Mouse (Mus musculus): ENCODE data around the gene Atf6. TPM values are rescaled to one million over a fixed set of nuclear protein-coding genes. Genes with fewer than 3 reads are reported as not detected.

Gene Atf6
- polyA plus RNA-seq, 1 experiment, result 9.6 TPM

DNA sequence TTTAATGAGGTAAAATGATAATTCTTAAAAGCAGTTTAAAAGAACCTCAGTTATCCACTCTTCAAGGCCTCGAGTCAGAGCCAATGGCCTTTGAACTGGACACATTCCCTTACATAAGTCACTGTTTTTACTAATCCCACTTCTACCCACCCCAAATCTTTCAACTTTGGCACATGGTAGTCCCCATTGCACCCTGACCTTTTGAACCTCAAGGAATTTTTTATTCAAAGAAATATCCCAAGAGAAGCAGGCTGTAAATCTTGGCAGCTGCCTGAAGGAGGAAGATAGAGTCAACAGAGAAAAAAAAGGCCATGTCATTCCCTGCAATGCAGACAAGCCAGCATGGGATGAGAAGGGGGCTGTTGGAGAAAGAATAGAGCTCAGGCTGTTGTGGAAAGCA is 93.1 kb downstream of the Atf6 start:
- DNase-seq (ENCODE audit: low read depth in 1 of 2, low spot score in 2 of 2), result no peak
- H3K36me3 ChIP-seq (ENCODE audit: control insufficient read depth, insufficient read depth, low read length), result peaks cover 9% of the 10 kb centered on the region

GRCm38 (mm10) chr1:170773506-170773905 is 94.1 kb downstream of the Atf6 start:
- Histone ChIP-seq H3K27ac (ENCODE audit: insufficient read depth, low read length) (no peak overlapping the region), H3K4me1 (ENCODE audit: control insufficient read depth, insufficient read depth, insufficient read length) (no peaks in the 10 kb centered on the region), H3K36me3 (ENCODE audit: control insufficient read depth, insufficient read depth, low read length) (peaks cover 9% of the 10 kb centered on the region), H3K27me3 (ENCODE audit: control insufficient read depth, insufficient read depth, low read length) (no peaks in the 10 kb centered on the region), H3K4me3 (ENCODE audit: extremely low read depth, insufficient read depth, insufficient read length) (no peak overlapping the region)
- no peak for DNase-seq (ENCODE audit: low read depth in 1 of 2, low spot score in 2 of 2)
- TF ChIP-seq POLR2A (IDR thresholded peaks at IDR 0.05; ENCODE audit: low read depth, low read length) (no peak), CTCF (IDR thresholded peaks at IDR 0.05; ENCODE audit: extremely low read depth, insufficient read depth, insufficient read length, insufficient replicate concordance) (no peak)
- 62% methylated on average over 4 of the region's 4 CpGs for WGBS

More for the DNA sequence above, 93.1 kb downstream of the Atf6 start:
- H3K27ac ChIP-seq (ENCODE audit: insufficient read depth, low read length), result no peak overlapping the region
- WGBS, result 96% methylated on average over 1 of the region's 1 CpGs
- H3K27me3 ChIP-seq (ENCODE audit: control insufficient read depth, insufficient read depth, low read length), result no peaks in the 10 kb centered on the region
- no peak overlapping the region for H3K4me3 ChIP-seq (ENCODE audit: extremely low read depth, insufficient read depth, insufficient read length)
- TF ChIP-seq POLR2A (IDR thresholded peaks at IDR 0.05; ENCODE audit: low read depth, low read length), result no peak
- TF ChIP-seq CTCF (IDR thresholded peaks at IDR 0.05; ENCODE audit: extremely low read depth, insufficient read depth, insufficient read length, insufficient replicate concordance), result no peak
- no peaks in the 10 kb centered on the region for H3K4me1 ChIP-seq (ENCODE audit: control insufficient read depth, insufficient read depth, insufficient read length)

- 92% methylated on average over 25 of the region's 25 CpGs for WGBS
- H3K27ac ChIP-seq (ENCODE audit: insufficient read depth, low read length), result no peak overlapping the region
- no peak for TF ChIP-seq CTCF (IDR thresholded peaks at IDR 0.05; ENCODE audit: extremely low read depth, insufficient read depth, insufficient read length, insufficient replicate concordance)
- TF ChIP-seq POLR2A (IDR thresholded peaks at IDR 0.05; ENCODE audit: low read depth, low read length), result no peak
- H3K36me3 ChIP-seq (ENCODE audit: control insufficient read depth, insufficient read depth, low read length), result peaks cover 9% of the 10 kb centered on the region
- H3K4me3 ChIP-seq (ENCODE audit: extremely low read depth, insufficient read depth, insufficient read length), result no peak overlapping the region
- no peaks in the 10 kb centered on the region for H3K27me3 ChIP-seq (ENCODE audit: control insufficient read depth, insufficient read depth, low read length)
- no peak for DNase-seq (ENCODE audit: low read depth in 1 of 2, low spot score in 2 of 2)
- H3K4me1 ChIP-seq (ENCODE audit: control insufficient read depth, insufficient read depth, insufficient read length), result no peaks in the 10 kb centered on the region
Observed at GRCm38 (mm10) chr1:170771437-170772003, 96.1 kb downstream of the Atf6 start.

- Histone ChIP-seq H3K4me3 (ENCODE audit: extremely low read depth, insufficient read depth, insufficient read length) (no peak overlapping the region), H3K4me1 (ENCODE audit: control insufficient read depth, insufficient read depth, insufficient read length) (no peaks in the 10 kb centered on the region)
- no peak for DNase-seq (ENCODE audit: low read depth in 1 of 2, low spot score in 2 of 2)
Observed at GRCm38 (mm10) chr1:170770691-170771090, 96.9 kb downstream of the Atf6 start.

GRCm38 (mm10) chr1:170766997-170767396 is 100.6 kb downstream of the Atf6 start:
- WGBS, result 75% methylated on average over 2 of the region's 2 CpGs
- no peaks in the 10 kb centered on the region for H3K4me1 ChIP-seq (ENCODE audit: control insufficient read depth, insufficient read depth, insufficient read length)
- H3K27me3 ChIP-seq (ENCODE audit: control insufficient read depth, insufficient read depth, low read length), result no peaks in the 10 kb centered on the region
- no peak overlapping the region for H3K27ac ChIP-seq (ENCODE audit: insufficient read depth, low read length)
- H3K36me3 ChIP-seq (ENCODE audit: control insufficient read depth, insufficient read depth, low read length), result peaks cover 5% of the 10 kb centered on the region
- no peak for DNase-seq (ENCODE audit: low read depth in 1 of 2, low spot score in 2 of 2)
- TF ChIP-seq CTCF (IDR thresholded peaks at IDR 0.05; ENCODE audit: extremely low read depth, insufficient read depth, insufficient read length, insufficient replicate concordance) (no peak), POLR2A (IDR thresholded peaks at IDR 0.05; ENCODE audit: low read depth, low read length) (no peak)
- no peak overlapping the region for H3K4me3 ChIP-seq (ENCODE audit: extremely low read depth, insufficient read depth, insufficient read length)

More at GRCm38 (mm10) chr1:170770691-170771090, 96.9 kb downstream of the Atf6 start:
- peaks cover 11% of the 10 kb centered on the region for H3K36me3 ChIP-seq (ENCODE audit: control insufficient read depth, insufficient read depth, low read length)
- TF ChIP-seq CTCF (IDR thresholded peaks at IDR 0.05; ENCODE audit: extremely low read depth, insufficient read depth, insufficient read length, insufficient replicate concordance) (no peak), POLR2A (IDR thresholded peaks at IDR 0.05; ENCODE audit: low read depth, low read length) (no peak)
- H3K27ac ChIP-seq (ENCODE audit: insufficient read depth, low read length), result no peak overlapping the region
- H3K27me3 ChIP-seq (ENCODE audit: control insufficient read depth, insufficient read depth, low read length), result no peaks in the 10 kb centered on the region
- WGBS, result 93% methylated on average over 14 of the region's 14 CpGs

GRCm38 (mm10) chr1:170764798-170765197 is 102.8 kb downstream of the Atf6 start:
- H3K4me1 ChIP-seq (ENCODE audit: control insufficient read depth, insufficient read depth, insufficient read length), result no peaks in the 10 kb centered on the region
- no peak overlapping the region for H3K27ac ChIP-seq (ENCODE audit: insufficient read depth, low read length)
- no peak for DNase-seq (ENCODE audit: low read depth in 1 of 2, low spot score in 2 of 2)
- H3K4me3 ChIP-seq (ENCODE audit: extremely low read depth, insufficient read depth, insufficient read length), result no peak overlapping the region
- TF ChIP-seq POLR2A (IDR thresholded peaks at IDR 0.05; ENCODE audit: low read depth, low read length), result no peak
- no peak for TF ChIP-seq CTCF (IDR thresholded peaks at IDR 0.05; ENCODE audit: extremely low read depth, insufficient read depth, insufficient read length, insufficient replicate concordance)
- WGBS, result 88% methylated on average over 1 of the region's 1 CpGs
- H3K27me3 ChIP-seq (ENCODE audit: control insufficient read depth, insufficient read depth, low read length), result no peaks in the 10 kb centered on the region
- H3K36me3 ChIP-seq (ENCODE audit: control insufficient read depth, insufficient read depth, low read length), result peaks cover 3% of the 10 kb centered on the region; the same call in 1 of the 2 replicates

DNA sequence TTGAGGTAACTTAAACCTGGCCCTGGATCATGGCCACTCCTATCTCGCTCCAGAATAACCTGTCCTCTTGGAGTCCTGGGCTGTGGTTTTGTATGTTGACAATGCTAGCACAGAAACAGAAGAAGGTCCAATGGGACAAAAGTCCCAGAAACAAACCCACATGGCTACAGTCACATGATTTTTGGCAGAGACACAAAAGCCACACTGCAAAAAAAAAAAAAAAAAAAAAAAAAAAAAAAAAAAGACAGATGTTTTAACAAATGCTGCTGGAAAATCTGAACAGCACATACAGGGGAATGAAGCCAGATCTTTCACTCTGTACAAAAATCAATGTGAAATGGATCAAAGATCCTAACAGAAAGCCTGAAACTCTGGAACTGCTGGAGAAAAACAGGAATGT is 105.9 kb downstream of the Atf6 start:
- TF ChIP-seq POLR2A (IDR thresholded peaks at IDR 0.05; ENCODE audit: low read depth, low read length), result no peak
- no peak for TF ChIP-seq CTCF (IDR thresholded peaks at IDR 0.05; ENCODE audit: extremely low read depth, insufficient read depth, insufficient read length, insufficient replicate concordance)
- H3K4me1 ChIP-seq (ENCODE audit: control insufficient read depth, insufficient read depth, insufficient read length), result no peaks in the 10 kb centered on the region
- no peaks in the 10 kb centered on the region for H3K27me3 ChIP-seq (ENCODE audit: control insufficient read depth, insufficient read depth, low read length)
- H3K4me3 ChIP-seq (ENCODE audit: extremely low read depth, insufficient read depth, insufficient read length), result no peak overlapping the region
- no peak for DNase-seq (ENCODE audit: low read depth in 1 of 2, low spot score in 2 of 2)
- peaks cover 3% of the 10 kb centered on the region; the same call in 1 of the 2 replicates for H3K36me3 ChIP-seq (ENCODE audit: control insufficient read depth, insufficient read depth, low read length)
- WGBS, result 100% methylated on average over 1 of the region's 1 CpGs
- H3K27ac ChIP-seq (ENCODE audit: insufficient read depth, low read length), result no peak overlapping the region
